Mouse (Mus musculus): Measurements from ENCODE around the gene Paqr5. TPM values are rescaled to one million over a fixed set of nuclear protein-coding genes. Genes with fewer than 3 reads are reported as not detected.
A peak's percentile ranks its signal among the peaks of the same experiment; 100 is the strongest.

Paqr5 gene
- total RNA-seq, 1 experiment from 2014 or later, result 0.23 TPM

- ATAC-seq (ENCODE audit: extremely low read depth, insufficient number of reproducible peaks, low FRiP score, poor library complexity, severe bottlenecking), result no peak
These were observed 9.3 kb downstream of the Paqr5 start for GRCm38 (mm10) chr9:62017329-62017728.

GRCm38 (mm10) chr9:62015504-62015903, 11.2 kb downstream of the Paqr5 start:
- ATAC-seq (ENCODE audit: extremely low read depth, insufficient number of reproducible peaks, low FRiP score, poor library complexity, severe bottlenecking), result no peak

- ATAC-seq (ENCODE audit: extremely low read depth, insufficient number of reproducible peaks, low FRiP score, poor library complexity, severe bottlenecking), result no peak
These were observed 13.1 kb downstream of the Paqr5 start for GRCm38 (mm10) chr9:62013316-62014097.

GRCm38 (mm10) chr9:62008360-62008759, 18.3 kb downstream of the Paqr5 start:
- no peak for ATAC-seq (ENCODE audit: extremely low read depth, insufficient number of reproducible peaks, low FRiP score, poor library complexity, severe bottlenecking)

- ATAC-seq (ENCODE audit: extremely low read depth, insufficient number of reproducible peaks, low FRiP score, poor library complexity, severe bottlenecking), result no peak
These were observed 19.6 kb downstream of the Paqr5 start for GRCm38 (mm10) chr9:62007028-62007427.

GRCm38 (mm10) chr9:62003611-62004010, 23.0 kb downstream of the Paqr5 start:
- ATAC-seq (ENCODE audit: extremely low read depth, insufficient number of reproducible peaks, low FRiP score, poor library complexity, severe bottlenecking), result no peak

GRCm38 (mm10) chr9:61999653-62000420, 26.8 kb downstream of the Paqr5 start:
- no peak for ATAC-seq (ENCODE audit: extremely low read depth, insufficient number of reproducible peaks, low FRiP score, poor library complexity, severe bottlenecking)

- no peak for ATAC-seq (ENCODE audit: extremely low read depth, insufficient number of reproducible peaks, low FRiP score, poor library complexity, severe bottlenecking)
These were observed 28.8 kb downstream of the Paqr5 start for GRCm38 (mm10) chr9:61997860-61998259.

- no peak for ATAC-seq (ENCODE audit: extremely low read depth, insufficient number of reproducible peaks, low FRiP score, poor library complexity, severe bottlenecking)
These were observed 35.5 kb downstream of the Paqr5 start for GRCm38 (mm10) chr9:61991158-61991557.

GRCm38 (mm10) chr9:61990738-61991137, 35.9 kb downstream of the Paqr5 start:
- ATAC-seq (ENCODE audit: extremely low read depth, insufficient number of reproducible peaks, low FRiP score, poor library complexity, severe bottlenecking), result no peak

GRCm38 (mm10) chr9:61986055-61986454, 40.6 kb downstream of the Paqr5 start:
- ATAC-seq (ENCODE audit: extremely low read depth, insufficient number of reproducible peaks, low FRiP score, poor library complexity, severe bottlenecking), result no peak

- ATAC-seq (ENCODE audit: extremely low read depth, insufficient number of reproducible peaks, low FRiP score, poor library complexity, severe bottlenecking), result peak; percentile 57
These were observed 41.3 kb downstream of the Paqr5 start for GRCm38 (mm10) chr9:61985183-61985863.

GRCm38 (mm10) chr9:61982940-61983620, 43.6 kb downstream of the Paqr5 start:
- ATAC-seq (ENCODE audit: extremely low read depth, insufficient number of reproducible peaks, low FRiP score, poor library complexity, severe bottlenecking), result peak; percentile 95

- no peak for ATAC-seq (ENCODE audit: extremely low read depth, insufficient number of reproducible peaks, low FRiP score, poor library complexity, severe bottlenecking)
These were observed 44.8 kb downstream of the Paqr5 start for GRCm38 (mm10) chr9:61981876-61982275.

- ATAC-seq (ENCODE audit: extremely low read depth, insufficient number of reproducible peaks, low FRiP score, poor library complexity, severe bottlenecking), result no peak
These were observed 46.7 kb downstream of the Paqr5 start for GRCm38 (mm10) chr9:61979983-61980382.

- ATAC-seq (ENCODE audit: extremely low read depth, insufficient number of reproducible peaks, low FRiP score, poor library complexity, severe bottlenecking), result peak; percentile 75
These were observed 49.3 kb downstream of the Paqr5 start for GRCm38 (mm10) chr9:61977258-61977945.

- ATAC-seq (ENCODE audit: extremely low read depth, insufficient number of reproducible peaks, low FRiP score, poor library complexity, severe bottlenecking), result no peak
These were observed 54.6 kb downstream of the Paqr5 start for GRCm38 (mm10) chr9:61972031-61972430.

GRCm38 (mm10) chr9:61971045-61971444, 55.6 kb downstream of the Paqr5 start:
- no peak for ATAC-seq (ENCODE audit: extremely low read depth, insufficient number of reproducible peaks, low FRiP score, poor library complexity, severe bottlenecking)

- no peak for ATAC-seq (ENCODE audit: extremely low read depth, insufficient number of reproducible peaks, low FRiP score, poor library complexity, severe bottlenecking)
These were observed 59.3 kb downstream of the Paqr5 start for GRCm38 (mm10) chr9:61967357-61967756.
